Mouse (Mus musculus) stomach, postnatal 0 days (tissue): ENCODE measurements at regions not wholly inside any gene's neighbourhood (a gene's known extent, or its start where the extent isn't known, plus 50 kb on each side); places are given as distances from the start of the nearest gene placed in this dataset.
A peak's percentile ranks its signal among the peaks of the same experiment; 100 is the strongest.

ENCODE experiments used
- ATAC-seq: fragments of 200-750 bp; cut with Nextera tagmentation; 2 replicates; pipeline ENCODE4 v1.8.0; 2017; ENCODE audit not compliant: low FRiP score, low TSS enrichment
- DNase-seq: peaks from one replicate; pipeline ENCODE4 v3.0.0-alpha.2; 2016; ENCODE audit warnings: low spot score
- H3K27ac ChIP-seq: fragments of 300-500 bp; sonication (generic); replicated peaks from 2 replicates; pipeline ENCODE4 v1.5.1; 2014; ENCODE audit warnings: mild to moderate bottlenecking, control low read depth
- H3K27me3 ChIP-seq: fragments of 300-500 bp; sonication (generic); 2 replicates; pipeline ENCODE4 v1.6.1; 2014; ENCODE audit warnings: low read length; ENCODE audit not compliant: control insufficient read depth, insufficient read depth
- H3K36me3 ChIP-seq: fragments of 300-500 bp; sonication (generic); 2 replicates; pipeline ENCODE4 v1.6.1; 2014; ENCODE audit warnings: low read length, mixed read lengths; ENCODE audit not compliant: control insufficient read depth, insufficient read depth
- H3K4me1 ChIP-seq: fragments of 300-500 bp; sonication (generic); replicated peaks from 2 replicates; pipeline ENCODE4 v1.6.1; 2014; ENCODE audit warnings: antibody characterized with exemption; ENCODE audit not compliant: control insufficient read depth, insufficient read depth
- H3K4me2 ChIP-seq: fragments of 300-500 bp; sonication (generic); replicated peaks from 2 replicates; pipeline ENCODE4 v1.6.1; 2014; ENCODE audit warnings: low read depth, mild to moderate bottlenecking, control low read depth, moderate library complexity
- H3K4me3 ChIP-seq: fragments of 300-500 bp; sonication (generic); 2 replicates; pipeline ENCODE4 v1.5.1; 2014; ENCODE audit warnings: low read depth, low read length, control low read depth
- H3K9ac ChIP-seq: fragments of 300-500 bp; sonication (generic); 2 replicates; pipeline ENCODE4 v1.6.1; 2014; ENCODE audit warnings: mild to moderate bottlenecking, low read length, control low read depth, mixed read lengths
- H3K9me3 ChIP-seq: fragments of 300-500 bp; sonication (generic); 2 replicates; pipeline ENCODE4 v1.6.1; 2016; ENCODE audit warnings: low read length; ENCODE audit not compliant: control insufficient read depth
- CTCF ChIP-seq: IDR thresholded peaks from 2 replicates; pipeline ENCODE4 v1.5.1; 2016; ENCODE audit warnings: antibody characterized with exemption, low read depth, mild to moderate bottlenecking, moderate library complexity
- EP300 ChIP-seq: optimal IDR thresholded peaks from 2 replicates; pipeline ENCODE3; 2016; ENCODE audit warnings: antibody characterized with exemption
- WGBS: fragments of 180-500 bp; shearing (Covaris S2); extraction: QIAGEN DNeasy Blood & Tissue Kit; methylation state at CpG from one replicate; pipeline ENCODE4 v1.1.7; 2014; 5-methylcytosine and 5-hydroxymethylcytosine counted together

DNA sequence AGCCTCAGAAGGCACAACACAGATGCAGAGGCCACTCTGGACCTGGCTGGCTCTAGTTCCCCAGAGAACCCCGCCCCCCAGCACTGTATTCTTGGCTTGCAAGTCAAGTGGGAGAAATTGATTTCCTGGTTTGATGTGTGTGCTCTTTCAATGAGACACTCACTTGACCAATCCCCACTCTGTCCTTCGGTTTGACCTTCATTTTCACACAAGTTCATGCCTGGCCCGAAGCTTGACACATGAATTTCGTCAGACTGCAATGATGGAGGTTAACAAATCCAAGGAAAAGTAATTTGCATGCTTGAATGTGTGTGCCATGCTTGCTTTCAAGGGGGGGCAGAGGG, 333.4 kb upstream of the Mki67 start:
- ATAC-seq (no peak), DNase-seq (no peak)
- Histone ChIP-seq H3K36me3 (no peaks in the 10 kb centered on the region), H3K9me3 (no peaks in the 10 kb centered on the region), H3K4me1 (0 out of 2 replicates have a peak, but pooled peaks cover 3% of the 10 kb centered on the region), H3K27ac (no peak overlapping the region), H3K4me2 (no peak overlapping the region), H3K4me3 (no peak overlapping the region), H3K9ac (no peak overlapping the region), H3K27me3 (no peaks in the 10 kb centered on the region)
- WGBS = 57% methylated on average over 4 of the region's 4 CpGs
- TF ChIP-seq EP300 (no peak), CTCF (no peak)

DNA sequence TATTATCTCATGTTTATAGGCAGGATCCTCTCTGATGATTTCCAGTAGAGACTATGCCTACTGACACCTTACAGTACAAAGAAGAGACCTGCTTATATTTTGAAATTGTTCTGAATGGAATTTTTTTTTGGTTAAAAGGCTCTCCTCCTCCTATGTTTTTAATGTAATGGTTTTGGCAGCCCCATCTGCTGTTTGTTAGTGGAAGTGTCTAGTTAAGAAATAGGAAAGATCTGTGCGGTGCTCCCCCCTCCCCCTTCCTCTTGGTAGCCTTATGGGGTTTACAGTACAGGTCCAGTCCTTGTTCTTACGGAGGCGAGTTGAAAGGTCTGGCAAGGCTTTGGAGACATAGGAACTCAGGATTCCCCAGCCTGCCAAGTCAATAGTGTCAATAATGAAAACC, 334.0 kb upstream of the Mki67 start:
- DNase-seq (no peak), ATAC-seq (no peak)
- Histone ChIP-seq H3K4me1 (0 out of 2 replicates have a peak, but pooled peaks cover 3% of the 10 kb centered on the region), H3K9ac (no peak overlapping the region), H3K4me2 (no peak overlapping the region), H3K4me3 (no peak overlapping the region), H3K27me3 (no peaks in the 10 kb centered on the region), H3K27ac (no peak overlapping the region), H3K36me3 (no peaks in the 10 kb centered on the region), H3K9me3 (no peaks in the 10 kb centered on the region)
- TF ChIP-seq CTCF = peak; percentile 49
- TF ChIP-seq EP300 = no peak
- 53% methylated on average over 3 of the region's 3 CpGs for WGBS

DNA sequence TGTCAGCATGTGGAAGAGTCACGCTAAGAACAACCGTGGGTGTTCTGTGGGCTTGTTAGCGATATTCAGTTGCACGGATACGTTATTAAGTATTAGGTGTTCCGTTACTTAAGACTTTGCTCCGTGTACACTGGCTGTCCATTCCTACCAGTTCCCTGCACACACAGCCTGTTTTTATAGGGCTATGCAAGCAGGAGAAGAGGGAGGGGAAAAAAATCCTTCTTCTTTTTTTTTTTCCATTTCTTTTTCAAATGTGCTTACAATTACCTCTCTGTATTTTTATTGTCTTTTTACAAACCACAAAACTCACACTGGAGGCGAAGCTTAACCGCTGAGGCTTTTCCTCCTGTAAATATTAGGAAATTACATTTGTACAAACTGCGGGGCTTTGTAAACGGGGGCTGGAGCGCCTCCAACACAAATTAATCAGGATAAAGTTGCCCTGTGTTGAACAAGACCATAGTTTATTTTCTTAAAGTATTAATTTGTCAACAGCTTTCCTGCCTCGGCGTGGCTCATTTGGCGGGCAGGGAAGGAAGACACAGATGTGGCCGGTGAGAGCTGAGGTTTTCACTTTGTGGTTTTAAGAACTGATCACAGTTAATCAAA, 340.8 kb upstream of the Mki67 start:
- Histone ChIP-seq H3K9ac (no peak overlapping the region), H3K4me1 (no peaks in the 10 kb centered on the region), H3K36me3 (no peaks in the 10 kb centered on the region), H3K27me3 (no peaks in the 10 kb centered on the region), H3K9me3 (no peaks in the 10 kb centered on the region), H3K4me2 (no peak overlapping the region), H3K4me3 (no peak overlapping the region), H3K27ac (no peak overlapping the region)
- no peak for DNase-seq
- no peak for TF ChIP-seq CTCF
- TF ChIP-seq EP300 = no peak
- 24% methylated on average over 16 of the region's 16 CpGs for WGBS
- no peak for ATAC-seq

DNA sequence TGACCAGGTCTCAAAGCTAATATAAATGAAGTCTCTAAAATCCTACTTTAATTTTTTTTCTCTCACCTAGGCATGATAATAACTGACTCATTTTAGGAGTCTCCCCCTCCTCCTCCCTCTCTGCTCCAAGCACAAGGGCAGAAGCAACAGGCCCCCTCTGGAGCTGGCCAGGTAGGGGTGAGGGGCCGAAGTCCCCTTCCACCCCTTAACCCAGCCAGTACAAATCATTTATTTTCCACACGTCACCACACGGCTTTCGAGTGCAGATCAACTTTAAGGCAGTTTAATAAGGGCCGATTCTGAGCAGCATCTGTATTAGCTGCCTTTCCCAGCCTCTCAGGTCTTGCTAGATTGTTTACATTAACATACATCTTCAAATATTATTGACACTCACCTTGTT, 342.2 kb upstream of the Mki67 start:
- WGBS = 58% methylated on average over 5 of the region's 5 CpGs
- no peak for TF ChIP-seq EP300
- no peak for TF ChIP-seq CTCF
- H3K9ac ChIP-seq = no peak overlapping the region
- H3K4me1 ChIP-seq = no peaks in the 10 kb centered on the region
- no peak overlapping the region for H3K4me2 ChIP-seq
- H3K27me3 ChIP-seq = no peaks in the 10 kb centered on the region
- no peak overlapping the region for H3K4me3 ChIP-seq
- ATAC-seq (no peak), DNase-seq (no peak)
- H3K27ac ChIP-seq = no peak overlapping the region
- no peaks in the 10 kb centered on the region for H3K36me3 ChIP-seq
- no peaks in the 10 kb centered on the region for H3K9me3 ChIP-seq

DNA sequence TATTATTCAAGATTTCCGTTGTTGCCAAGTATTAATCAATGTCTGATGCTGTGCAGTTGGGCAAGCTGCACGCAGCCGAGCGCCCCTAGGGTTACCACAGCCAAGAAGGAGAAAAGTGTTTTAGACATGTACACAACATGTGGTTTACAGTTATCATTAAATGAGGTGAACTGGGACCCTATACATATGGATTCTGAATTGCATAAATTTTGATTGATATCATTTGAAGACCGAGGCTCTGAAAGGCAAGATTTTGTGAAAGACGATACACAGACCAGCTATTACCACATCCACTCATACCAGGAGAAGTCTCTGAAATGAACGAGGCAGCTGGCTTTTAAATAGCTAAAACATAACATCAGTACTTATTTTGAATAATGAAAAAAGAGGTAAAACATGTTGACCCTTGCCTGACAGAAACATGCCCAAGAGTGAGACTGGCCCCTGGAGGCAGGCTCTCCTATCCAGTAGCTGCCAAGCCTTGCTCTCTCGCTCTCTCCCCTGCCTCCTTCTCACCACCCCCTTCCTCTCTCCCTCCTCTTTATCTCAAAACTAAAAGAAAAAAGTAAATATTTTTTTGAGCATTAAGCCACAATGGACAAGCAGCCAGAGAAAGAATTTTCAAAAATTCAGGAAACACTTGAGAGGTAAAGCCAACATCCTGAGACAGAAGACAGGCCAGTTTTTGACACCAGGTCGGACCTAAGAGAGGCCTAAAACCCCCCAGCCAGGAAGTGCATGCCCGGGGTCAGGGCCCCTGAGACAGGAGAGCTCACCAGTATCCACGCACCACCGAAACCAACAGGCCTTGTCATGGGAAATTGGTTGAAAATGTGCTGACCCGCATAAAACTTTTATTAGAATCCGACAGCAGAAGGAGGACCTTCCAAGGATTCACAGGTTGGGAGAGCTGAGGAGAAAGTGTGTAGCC, 342.9 kb upstream of the Mki67 start:
- ATAC-seq (no peak), DNase-seq (no peak)
- no peaks in the 10 kb centered on the region for H3K9me3 ChIP-seq
- 61% methylated on average over 14 of the region's 14 CpGs for WGBS
- no peaks in the 10 kb centered on the region for H3K27me3 ChIP-seq
- H3K9ac ChIP-seq = no peak overlapping the region
- H3K36me3 ChIP-seq = no peaks in the 10 kb centered on the region
- TF ChIP-seq EP300 (no peak), CTCF (no peak)
- no peak overlapping the region for H3K4me3 ChIP-seq
- H3K4me2 ChIP-seq = no peak overlapping the region
- no peaks in the 10 kb centered on the region for H3K4me1 ChIP-seq
- H3K27ac ChIP-seq = no peak overlapping the region

DNA sequence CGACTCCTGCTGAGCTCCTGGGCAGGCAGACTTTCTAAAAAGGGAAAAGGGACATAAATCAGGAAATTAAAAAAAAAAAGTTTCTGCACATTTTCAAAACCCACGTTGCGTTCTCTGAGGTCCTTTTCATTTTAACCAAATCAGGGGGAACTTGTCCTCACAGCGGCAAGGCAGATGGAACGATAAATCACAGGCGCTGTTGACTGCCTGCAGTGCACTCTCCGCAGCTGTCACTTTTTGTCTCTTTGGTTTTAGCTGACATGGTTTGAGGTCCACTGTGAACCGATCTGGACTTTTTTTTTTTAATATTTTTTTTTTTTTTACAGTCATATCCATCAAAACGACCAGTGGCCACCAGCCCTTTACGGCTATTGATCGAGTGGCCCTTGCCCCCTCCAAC, 343.7 kb upstream of the Mki67 start:
- ATAC-seq = no peak
- Histone ChIP-seq H3K36me3 (no peaks in the 10 kb centered on the region), H3K9me3 (no peaks in the 10 kb centered on the region), H3K9ac (no peak overlapping the region), H3K4me3 (no peak overlapping the region), H3K27ac (no peak overlapping the region), H3K4me1 (no peaks in the 10 kb centered on the region), H3K4me2 (no peak overlapping the region), H3K27me3 (no peaks in the 10 kb centered on the region)
- DNase-seq = no peak
- no peak for TF ChIP-seq CTCF
- TF ChIP-seq EP300 = no peak
- 54% methylated on average over 11 of the region's 11 CpGs for WGBS
